Mouse (Mus musculus) midbrain, embryonic 13.5 days (tissue): ENCODE data around the gene Rps6ka5. TPM values are rescaled to one million over a fixed set of nuclear protein-coding genes. Genes with fewer than 3 reads are reported as not detected.

Source experiments
- ATAC-seq: fragments of 200-750 bp; cut with Nextera tagmentation; 2 replicates; pipeline ENCODE4 v1.8.0; 2017; ENCODE audit warnings: mild to moderate bottlenecking, moderate TSS enrichment, moderate library complexity
- H3K27ac ChIP-seq: fragments of 300-500 bp; sonication (generic); 2 replicates; pipeline ENCODE4 v1.5.1; 2015; ENCODE audit warnings: inconsistent platforms, mild to moderate bottlenecking, moderate library complexity
- H3K27me3 ChIP-seq: fragments of 300-500 bp; sonication (generic); 2 replicates; pipeline ENCODE4 v1.6.1; 2015; ENCODE audit warnings: mild to moderate bottlenecking, inconsistent platforms
- H3K36me3 ChIP-seq: fragments of 300-500 bp; sonication (generic); 2 replicates; pipeline ENCODE4 v1.6.1; 2015; ENCODE audit warnings: mild to moderate bottlenecking, inconsistent platforms
- H3K4me1 ChIP-seq: fragments of 300-500 bp; sonication (generic); replicated peaks from 2 replicates; pipeline ENCODE4 v1.6.1; 2015; ENCODE audit warnings: inconsistent platforms
- H3K4me2 ChIP-seq: fragments of 300-500 bp; sonication (generic); replicated peaks from 2 replicates; pipeline ENCODE4 v1.6.1; 2015; ENCODE audit warnings: moderate library complexity, mild to moderate bottlenecking, inconsistent platforms
- H3K4me3 ChIP-seq: fragments of 300-500 bp; sonication (generic); replicated peaks from 2 replicates; pipeline ENCODE4 v1.5.1; 2015; ENCODE audit warnings: mild to moderate bottlenecking, inconsistent platforms
- H3K9ac ChIP-seq: fragments of 300-500 bp; sonication (generic); replicated peaks from 2 replicates; pipeline ENCODE4 v1.6.1; 2015; ENCODE audit warnings: mild to moderate bottlenecking, inconsistent platforms
- H3K9me3 ChIP-seq: fragments of 300-500 bp; sonication (generic); 2 replicates; pipeline ENCODE4 v1.6.1; 2016; ENCODE audit warnings: mild to moderate bottlenecking, inconsistent platforms
- WGBS: fragments of 180-500 bp; shearing (Covaris S2); methylation state at CpG from one replicate; pipeline ENCODE4 v1.1.7; 2015; 5-methylcytosine and 5-hydroxymethylcytosine counted together
- polyA plus RNA-seq: library from polyadenylated mRNA; unstranded; fragments of >200 nt; fragmentation: Nextera tagmentation; extraction: Ambion mirVana; gene quantifications from 2 replicates; pipeline ENCODE4 v1.2.1, GENCODE M21; 2015

The Rps6ka5 gene
- polyA plus RNA-seq, 1 experiment from 2014 or later, result 6.4 TPM

DNA sequence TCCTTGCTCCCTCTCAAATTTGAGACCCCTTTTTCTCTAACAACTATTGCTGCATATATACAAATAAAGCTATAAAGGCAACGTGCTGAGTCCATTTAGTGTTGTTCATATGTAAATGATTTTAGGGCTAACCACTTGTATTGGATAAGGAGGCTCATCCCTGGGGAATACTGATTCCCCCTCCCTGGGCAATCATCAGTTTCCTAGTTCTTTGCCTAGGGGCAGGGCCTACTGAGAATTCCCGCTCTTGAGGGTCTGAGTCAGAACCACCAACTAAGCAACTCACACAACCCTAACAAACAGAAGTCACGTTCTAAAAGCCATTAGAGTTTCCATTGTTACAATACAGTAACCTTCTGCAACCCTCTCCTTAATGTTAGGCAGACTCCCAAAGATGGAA is 6.0 kb downstream of the Rps6ka5 start:
- Histone ChIP-seq H3K4me2 (no peak overlapping the region), H3K27ac (no peak overlapping the region), H3K9me3 (no peaks in the 10 kb centered on the region), H3K9ac (no peak overlapping the region), H3K4me3 (no peak overlapping the region), H3K4me1 (peaks cover 19% of the 10 kb centered on the region), H3K36me3 (no peaks in the 10 kb centered on the region), H3K27me3 (no peaks in the 10 kb centered on the region)
- 55% methylated on average over 3 of the region's 3 CpGs for WGBS
- no peak for ATAC-seq

GRCm38 (mm10) chr12:100717446-100717845 is 9.3 kb downstream of the Rps6ka5 start:
- no peaks in the 10 kb centered on the region for H3K36me3 ChIP-seq

GRCm38 (mm10) chr12:100716969-100717368 is 9.8 kb downstream of the Rps6ka5 start:
- 87% methylated on average over 4 of the region's 4 CpGs for WGBS
- ATAC-seq, result no peak
- no peak overlapping the region for H3K9ac ChIP-seq

More at GRCm38 (mm10) chr12:100717446-100717845, 9.3 kb downstream of the Rps6ka5 start:
- H3K9ac ChIP-seq, result no peak overlapping the region
- ATAC-seq, result no peak
- H3K9me3 ChIP-seq, result no peaks in the 10 kb centered on the region
- no peaks in the 10 kb centered on the region for H3K4me1 ChIP-seq
- no peaks in the 10 kb centered on the region for H3K27me3 ChIP-seq
- H3K27ac ChIP-seq, result no peak overlapping the region
- no peak overlapping the region for H3K4me3 ChIP-seq
- H3K4me2 ChIP-seq, result no peak overlapping the region

DNA sequence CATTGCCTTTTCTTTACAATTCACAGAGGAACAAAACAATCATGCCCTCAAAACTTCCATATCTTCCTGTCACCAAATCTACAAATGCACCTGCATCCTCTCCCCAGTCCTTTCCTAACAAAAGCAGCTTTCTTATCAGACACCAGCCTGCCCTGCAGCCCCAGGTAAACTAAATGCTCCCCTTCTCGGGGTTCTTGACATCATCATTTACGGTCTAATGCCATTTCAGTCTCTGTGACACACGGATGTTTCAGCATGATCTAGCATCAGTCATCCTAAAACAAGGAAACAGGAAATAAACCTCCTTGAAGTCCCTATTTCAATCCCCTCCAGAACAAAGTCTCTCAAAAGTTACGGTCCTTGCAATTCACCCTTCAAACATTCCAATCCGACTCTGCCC is 15.0 kb downstream of the Rps6ka5 start:
- no peak overlapping the region for H3K4me2 ChIP-seq
- no peak overlapping the region for H3K4me3 ChIP-seq
- no peaks in the 10 kb centered on the region for H3K27me3 ChIP-seq
- no peaks in the 10 kb centered on the region for H3K4me1 ChIP-seq
- H3K9me3 ChIP-seq, result no peaks in the 10 kb centered on the region
- no peak overlapping the region for H3K27ac ChIP-seq
- 71% methylated on average over 5 of the region's 5 CpGs for WGBS
- no peak overlapping the region for H3K9ac ChIP-seq
- ATAC-seq, result no peak
- no peaks in the 10 kb centered on the region for H3K36me3 ChIP-seq

More at GRCm38 (mm10) chr12:100716969-100717368, 9.8 kb downstream of the Rps6ka5 start:
- no peak overlapping the region for H3K4me2 ChIP-seq
- no peaks in the 10 kb centered on the region for H3K36me3 ChIP-seq
- no peak overlapping the region for H3K27ac ChIP-seq
- no peaks in the 10 kb centered on the region for H3K9me3 ChIP-seq
- H3K4me1 ChIP-seq, result no peaks in the 10 kb centered on the region
- H3K27me3 ChIP-seq, result no peaks in the 10 kb centered on the region
- H3K4me3 ChIP-seq, result no peak overlapping the region

DNA sequence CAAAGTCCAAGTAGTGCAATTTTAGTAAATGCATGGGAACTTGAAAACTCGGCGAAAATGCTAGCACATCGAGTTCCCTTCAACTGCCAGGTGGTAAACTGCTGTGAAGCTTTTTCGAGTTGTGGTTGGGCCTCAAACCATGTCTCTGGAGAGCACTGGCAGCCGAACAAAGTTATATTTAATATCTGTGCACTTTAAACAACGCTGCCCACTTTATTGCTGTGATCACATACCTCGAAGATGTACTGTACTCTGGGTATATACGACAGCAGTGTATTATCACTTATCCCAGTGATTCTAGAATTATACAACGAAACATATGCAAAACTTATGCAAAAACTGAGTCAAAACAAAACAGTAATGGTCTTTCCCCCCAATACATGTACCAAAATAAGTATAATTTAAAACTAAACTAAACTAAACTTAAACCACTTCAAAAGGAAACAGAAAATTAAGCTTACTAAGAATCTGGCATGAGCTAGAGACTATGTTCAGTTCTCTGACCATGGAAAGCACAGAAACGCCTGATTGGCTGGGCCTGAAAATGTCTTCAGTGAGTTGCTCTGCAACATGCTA is 15.6 kb downstream of the Rps6ka5 start:
- no peak overlapping the region for H3K9ac ChIP-seq
- H3K27ac ChIP-seq, result no peak overlapping the region
- no peak for ATAC-seq

DNA sequence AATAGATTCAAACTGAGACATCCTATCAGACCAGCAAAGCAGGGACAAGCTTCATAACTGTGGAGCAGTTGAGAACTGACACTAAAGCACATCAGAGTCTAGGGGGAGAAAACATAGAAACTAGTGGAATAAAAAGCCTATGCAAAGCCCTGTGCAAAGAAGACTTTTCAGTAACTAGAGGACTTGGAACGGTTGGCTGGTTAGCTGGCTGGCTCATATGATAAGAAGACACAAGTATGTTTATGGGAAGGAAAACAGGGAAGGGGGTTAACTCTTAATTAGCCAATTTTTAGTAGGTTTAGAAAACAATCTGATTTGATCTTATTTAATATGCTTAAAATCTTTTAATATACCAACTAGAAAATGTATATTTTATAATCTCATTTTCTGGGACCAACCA is 16.4 kb downstream of the Rps6ka5 start:
- no peak for ATAC-seq
- Histone ChIP-seq H3K36me3 (no peaks in the 10 kb centered on the region), H3K9me3 (no peaks in the 10 kb centered on the region), H3K4me3 (no peak overlapping the region), H3K27ac (no peak overlapping the region), H3K4me1 (no peaks in the 10 kb centered on the region), H3K4me2 (no peak overlapping the region), H3K27me3 (no peaks in the 10 kb centered on the region), H3K9ac (no peak overlapping the region)
- WGBS, result 71% methylated on average over 1 of the region's 1 CpGs

More for the DNA sequence above, 15.6 kb downstream of the Rps6ka5 start:
- 89% methylated on average over 10 of the region's 10 CpGs for WGBS
- Histone ChIP-seq H3K4me1 (no peaks in the 10 kb centered on the region), H3K4me2 (no peak overlapping the region), H3K36me3 (no peaks in the 10 kb centered on the region), H3K27me3 (no peaks in the 10 kb centered on the region), H3K4me3 (no peak overlapping the region), H3K9me3 (no peaks in the 10 kb centered on the region)

GRCm38 (mm10) chr12:100707312-100707711 is 19.5 kb downstream of the Rps6ka5 start:
- no peak overlapping the region for H3K9ac ChIP-seq
- 95% methylated on average over 2 of the region's 2 CpGs for WGBS
- ATAC-seq, result no peak

GRCm38 (mm10) chr12:100705057-100705722 is 21.6 kb downstream of the Rps6ka5 start:
- Histone ChIP-seq H3K4me3 (no peak overlapping the region), H3K27me3 (no peaks in the 10 kb centered on the region), H3K27ac (no peak overlapping the region), H3K9ac (no peak overlapping the region), H3K9me3 (no peaks in the 10 kb centered on the region), H3K4me1 (no peaks in the 10 kb centered on the region), H3K36me3 (no peaks in the 10 kb centered on the region), H3K4me2 (no peak overlapping the region)
- no peak for ATAC-seq
- WGBS, result 94% methylated on average over 5 of the region's 5 CpGs

More at GRCm38 (mm10) chr12:100707312-100707711, 19.5 kb downstream of the Rps6ka5 start:
- Histone ChIP-seq H3K4me1 (no peaks in the 10 kb centered on the region), H3K27ac (no peak overlapping the region), H3K36me3 (no peaks in the 10 kb centered on the region), H3K9me3 (no peaks in the 10 kb centered on the region), H3K4me2 (no peak overlapping the region), H3K27me3 (no peaks in the 10 kb centered on the region), H3K4me3 (no peak overlapping the region)

DNA sequence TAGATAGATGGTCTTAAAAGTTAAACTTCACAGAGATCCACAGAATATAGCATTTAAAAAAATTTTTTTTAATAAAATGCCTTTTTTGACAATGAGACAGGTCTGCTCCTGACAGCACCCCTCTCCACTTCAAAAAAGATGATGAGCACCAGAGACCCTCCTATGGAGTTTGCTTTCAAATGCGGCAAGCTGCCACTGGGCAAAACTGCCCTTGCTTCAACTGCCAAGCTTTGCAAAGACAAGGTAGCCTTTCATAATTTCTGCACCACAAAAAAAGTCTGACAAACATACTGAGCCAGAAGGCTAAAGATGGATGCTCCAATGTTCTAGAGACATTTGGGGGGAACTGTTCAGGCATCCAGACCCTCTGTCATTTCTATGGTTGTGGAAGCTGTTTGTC is 28.8 kb downstream of the Rps6ka5 start:
- H3K27me3 ChIP-seq, result no peaks in the 10 kb centered on the region
- no peak overlapping the region for H3K9ac ChIP-seq
- no peak overlapping the region for H3K27ac ChIP-seq
- H3K36me3 ChIP-seq, result no peaks in the 10 kb centered on the region
- 94% methylated on average over 1 of the region's 1 CpGs for WGBS
- no peaks in the 10 kb centered on the region for H3K9me3 ChIP-seq
- H3K4me3 ChIP-seq, result no peak overlapping the region
- no peak overlapping the region for H3K4me2 ChIP-seq
- no peak for ATAC-seq
- H3K4me1 ChIP-seq, result peaks cover 6% of the 10 kb centered on the region; the same call in 1 of the 2 replicates

- WGBS, result 11% methylated on average over 4 of the region's 4 CpGs
- Histone ChIP-seq H3K9ac (no peak overlapping the region), H3K36me3 (no peaks in the 10 kb centered on the region), H3K4me3 (no peak overlapping the region), H3K4me1 (peaks cover 11% of the 10 kb centered on the region), H3K9me3 (no peaks in the 10 kb centered on the region), H3K27ac (no peak overlapping the region), H3K27me3 (no peaks in the 10 kb centered on the region), H3K4me2 (no peak overlapping the region)
- ATAC-seq, result 0 out of 2 replicates have a peak, but pooled peaks have one; percentile 27
These were observed 30.2 kb downstream of the Rps6ka5 start for GRCm38 (mm10) chr12:100696621-100697020.

DNA sequence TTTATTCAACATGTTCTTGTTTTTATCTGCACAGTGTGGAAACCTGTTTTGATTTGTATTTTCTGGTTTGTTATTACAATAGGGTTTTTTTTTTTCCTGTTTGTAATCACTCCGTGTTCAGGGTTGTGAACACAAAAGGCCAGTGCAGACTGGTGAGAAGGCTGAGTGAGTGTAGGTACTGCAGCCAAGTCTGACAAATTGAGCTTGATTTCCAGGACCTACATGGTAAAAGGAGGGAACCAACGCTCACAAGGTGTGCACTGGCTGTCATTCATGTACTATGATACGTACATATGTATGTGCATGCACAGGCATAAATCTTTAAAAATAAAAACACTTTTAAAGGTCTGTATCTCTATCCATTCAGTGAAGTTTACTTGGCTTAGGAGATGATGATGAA is 31.5 kb downstream of the Rps6ka5 start:
- Histone ChIP-seq H3K4me2 (no peak overlapping the region), H3K27ac (no peak overlapping the region), H3K9ac (no peak overlapping the region), H3K4me3 (no peak overlapping the region), H3K36me3 (no peaks in the 10 kb centered on the region), H3K4me1 (peaks cover 11% of the 10 kb centered on the region), H3K9me3 (no peaks in the 10 kb centered on the region), H3K27me3 (no peaks in the 10 kb centered on the region)
- WGBS, result 85% methylated on average over 3 of the region's 3 CpGs
- ATAC-seq, result no peak

DNA sequence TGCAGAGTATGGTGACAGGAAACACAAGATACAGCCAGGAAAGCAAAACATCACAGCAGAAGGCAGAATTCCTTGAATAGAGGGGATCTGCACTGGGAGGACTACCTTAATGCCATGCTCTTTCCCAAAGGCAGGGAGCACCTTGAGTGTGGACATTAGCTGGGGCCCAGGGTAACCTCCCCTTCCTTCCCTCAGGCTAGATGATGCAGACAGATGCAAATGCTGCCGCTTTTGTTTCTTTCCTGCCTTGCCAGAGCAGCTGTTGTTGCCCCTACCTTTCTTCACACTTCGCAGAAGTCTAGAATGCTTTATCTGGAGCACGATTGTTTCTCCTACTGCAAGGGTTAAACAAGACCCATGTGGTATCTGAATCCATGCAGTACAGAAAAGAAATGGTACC is 34.6 kb downstream of the Rps6ka5 start:
- Histone ChIP-seq H3K4me3 (no peak overlapping the region), H3K27ac (no peak overlapping the region), H3K27me3 (no peaks in the 10 kb centered on the region), H3K4me2 (no peak overlapping the region), H3K4me1 (peaks cover 10% of the 10 kb centered on the region), H3K36me3 (no peaks in the 10 kb centered on the region), H3K9me3 (no peaks in the 10 kb centered on the region), H3K9ac (no peak overlapping the region)
- no peak for ATAC-seq
- 55% methylated on average over 3 of the region's 3 CpGs for WGBS
